Mouse (Mus musculus): ENCODE results near the gene Meaf6.

DNA sequence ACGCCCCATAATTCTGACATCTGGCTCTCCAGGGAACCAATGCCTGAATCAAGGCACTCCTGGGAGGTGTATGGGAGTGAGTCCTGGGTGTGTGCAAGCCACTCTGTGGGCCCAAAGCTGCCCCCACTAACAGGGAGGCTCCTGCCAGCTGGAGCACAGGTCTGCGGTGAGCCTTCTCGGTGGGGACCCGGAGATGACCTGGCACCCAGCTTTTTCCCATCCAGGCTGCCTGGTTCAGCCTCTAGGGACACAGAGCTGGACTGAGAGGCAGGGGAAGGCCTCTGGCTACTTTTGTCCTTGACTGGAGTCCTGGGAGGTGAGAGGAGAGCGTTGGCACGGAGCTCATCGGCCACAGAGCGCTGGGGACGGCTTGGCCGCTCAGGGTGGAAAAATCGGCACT, 34.8 kb downstream of the Meaf6 start:
- TF ChIP-seq CTCF (IDR thresholded peaks at IDR 0.05; ENCODE audit: extremely low read depth, insufficient read depth, insufficient read length, insufficient replicate concordance) (no peak), POLR2A (IDR thresholded peaks at IDR 0.05; ENCODE audit: low read depth, low read length) (no peak)

Measured in spleen, adult 2 months (tissue).